Mouse (Mus musculus): Measurements from ENCODE around the gene Anks1. TPM values are rescaled to one million over a fixed set of nuclear protein-coding genes. Genes with fewer than 3 reads are reported as not detected.
A peak's percentile ranks its signal among the peaks of the same experiment; 100 is the strongest.

The Anks1 gene
- polyA plus RNA-seq, 1 experiment from 2014 or later, result 8.3 TPM

DNA sequence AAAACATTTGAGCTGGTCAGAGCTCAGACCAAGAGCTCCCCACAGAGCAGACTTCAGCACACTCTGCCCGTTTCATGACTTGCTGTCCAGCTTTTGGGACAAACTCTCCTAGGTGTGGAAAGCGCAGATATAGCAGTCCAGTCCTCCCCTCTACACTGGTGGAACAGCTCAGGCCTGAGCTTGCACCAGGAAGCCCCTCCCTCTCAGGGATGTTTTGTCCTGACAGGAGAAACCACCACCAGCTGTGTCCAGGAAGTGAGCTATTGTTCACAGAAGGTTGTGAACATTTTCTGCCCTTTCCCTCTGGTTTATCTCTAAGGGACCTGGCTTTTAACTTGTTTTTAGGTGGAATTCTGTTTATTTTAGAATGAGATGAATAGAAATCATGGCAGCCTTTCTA lies 120.2 kb downstream of the Anks1 start:
- DNase-seq (ENCODE audit: low spot score) (no peak), ATAC-seq (ENCODE audit: low FRiP score, low TSS enrichment) (no peak)
- 38% methylated on average over 2 of the region's 2 CpGs for WGBS
- Histone ChIP-seq H3K36me3 (ENCODE audit: control insufficient read depth, insufficient read depth, low read length) (no peaks in the 10 kb centered on the region), H3K4me1 (replicated peaks; ENCODE audit: control insufficient read depth, insufficient read depth) (peaks cover 14% of the 10 kb centered on the region), H3K4me2 (replicated peaks; ENCODE audit: low read depth) (no peak overlapping the region), H3K27me3 (ENCODE audit: control insufficient read depth, insufficient read depth, low read length) (no peaks in the 10 kb centered on the region), H3K4me3 (ENCODE audit: low read depth, low read length) (no peak overlapping the region), H3K9me3 (ENCODE audit: control insufficient read depth, low read length) (no peaks in the 10 kb centered on the region), H3K27ac (replicated peaks) (peak overlapping the region; percentile 82), H3K9ac (ENCODE audit: low read length) (no peak overlapping the region)
- TF ChIP-seq CTCF (IDR thresholded peaks at IDR 0.05; ENCODE audit: low read depth) (no peak), EP300 (optimal IDR thresholded peaks at IDR 0.05) (no peak)

GRCm38 (mm10) chr17:28030446-28030845 lies 121.3 kb downstream of the Anks1 start:
- H3K36me3 ChIP-seq (ENCODE audit: control insufficient read depth, insufficient read depth, low read length), result no peaks in the 10 kb centered on the region
- H3K9ac ChIP-seq (ENCODE audit: low read length), result peak overlapping the region; percentile 8; the same call in 1 of the 2 replicates
- DNase-seq (ENCODE audit: low spot score) (no peak), ATAC-seq (ENCODE audit: low FRiP score, low TSS enrichment) (no peak)
- peak overlapping the region; percentile 82 for H3K27ac ChIP-seq (replicated peaks)
- no peak for TF ChIP-seq EP300 (optimal IDR thresholded peaks at IDR 0.05)
- no peak for TF ChIP-seq CTCF (IDR thresholded peaks at IDR 0.05; ENCODE audit: low read depth)
- WGBS, result 64% methylated on average over 10 of the region's 10 CpGs
- H3K27me3 ChIP-seq (ENCODE audit: control insufficient read depth, insufficient read depth, low read length), result no peaks in the 10 kb centered on the region
- no peak overlapping the region for H3K4me3 ChIP-seq (ENCODE audit: low read depth, low read length)
- H3K9me3 ChIP-seq (ENCODE audit: control insufficient read depth, low read length), result no peaks in the 10 kb centered on the region
- no peak overlapping the region for H3K4me2 ChIP-seq (replicated peaks; ENCODE audit: low read depth)
- H3K4me1 ChIP-seq (replicated peaks; ENCODE audit: control insufficient read depth, insufficient read depth), result peaks cover 11% of the 10 kb centered on the region

GRCm38 (mm10) chr17:28031281-28031941 lies 122.3 kb downstream of the Anks1 start:
- H3K4me3 ChIP-seq (ENCODE audit: low read depth, low read length), result no peak overlapping the region
- DNase-seq (ENCODE audit: low spot score) (no peak), ATAC-seq (ENCODE audit: low FRiP score, low TSS enrichment) (no peak)
- H3K9ac ChIP-seq (ENCODE audit: low read length), result no peak overlapping the region
- H3K4me1 ChIP-seq (replicated peaks; ENCODE audit: control insufficient read depth, insufficient read depth), result peaks cover 6% of the 10 kb centered on the region
- H3K36me3 ChIP-seq (ENCODE audit: control insufficient read depth, insufficient read depth, low read length), result no peaks in the 10 kb centered on the region
- TF ChIP-seq EP300 (optimal IDR thresholded peaks at IDR 0.05) (no peak), CTCF (IDR thresholded peaks at IDR 0.05; ENCODE audit: low read depth) (no peak)
- 55% methylated on average over 9 of the region's 9 CpGs for WGBS
- H3K27me3 ChIP-seq (ENCODE audit: control insufficient read depth, insufficient read depth, low read length), result no peaks in the 10 kb centered on the region
- no peak overlapping the region for H3K27ac ChIP-seq (replicated peaks)
- no peak overlapping the region for H3K4me2 ChIP-seq (replicated peaks; ENCODE audit: low read depth)
- H3K9me3 ChIP-seq (ENCODE audit: control insufficient read depth, low read length), result no peaks in the 10 kb centered on the region

DNA sequence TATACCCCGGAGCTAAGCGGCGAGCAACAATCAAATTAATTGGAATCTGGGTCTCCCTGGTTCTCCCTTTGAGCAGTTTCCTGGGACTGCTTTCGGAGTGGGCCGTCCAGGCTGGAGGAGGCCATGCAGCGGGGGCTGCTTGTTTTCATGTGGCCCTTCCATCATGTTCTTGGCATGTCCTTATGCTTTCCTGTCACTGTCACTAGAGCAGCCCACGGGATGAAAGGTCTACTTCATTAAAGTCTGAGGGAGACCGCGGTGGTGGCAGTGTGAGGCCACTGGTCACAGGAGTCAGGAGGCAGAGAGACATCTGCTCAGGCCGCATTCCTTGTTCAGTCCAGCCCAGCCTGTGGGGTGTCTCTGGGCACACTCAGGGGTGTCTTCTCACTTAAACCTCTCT lies 123.1 kb downstream of the Anks1 start:
- 0 out of 2 replicates have a peak, but pooled peaks cover 2% of the 10 kb centered on the region for H3K4me1 ChIP-seq (replicated peaks; ENCODE audit: control insufficient read depth, insufficient read depth)

DNA sequence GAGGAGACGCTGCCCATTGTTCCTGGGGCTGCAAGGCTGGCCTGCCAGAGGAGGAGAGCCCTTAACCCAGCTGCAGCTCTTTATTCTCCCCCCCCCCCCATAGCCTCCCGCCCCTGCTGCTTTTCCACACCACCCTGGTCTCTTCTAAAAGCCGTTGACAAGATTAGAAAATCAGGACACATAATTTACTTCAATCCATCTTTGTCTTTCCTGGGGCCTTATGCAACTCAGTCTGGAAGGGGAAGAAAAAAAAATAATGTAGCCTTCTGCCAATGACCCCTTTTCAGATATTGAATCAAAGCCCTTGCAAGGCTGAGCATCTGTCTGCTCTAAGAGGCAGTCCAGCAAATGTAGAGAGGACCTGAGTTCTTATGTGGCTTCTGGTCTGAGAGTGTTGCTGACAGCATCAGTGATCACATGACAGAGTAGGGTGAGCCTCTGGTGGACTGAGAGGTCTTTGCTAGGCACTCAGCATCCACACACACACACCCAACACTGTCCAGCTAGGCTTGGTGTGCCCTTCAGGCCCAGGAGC lies 124.0 kb downstream of the Anks1 start:
- Histone ChIP-seq H3K36me3 (ENCODE audit: control insufficient read depth, insufficient read depth, low read length) (no peaks in the 10 kb centered on the region), H3K4me2 (replicated peaks; ENCODE audit: low read depth) (no peak overlapping the region), H3K27ac (replicated peaks) (no peak overlapping the region), H3K4me3 (ENCODE audit: low read depth, low read length) (no peak overlapping the region), H3K4me1 (replicated peaks; ENCODE audit: control insufficient read depth, insufficient read depth) (0 out of 2 replicates have a peak, but pooled peaks cover 2% of the 10 kb centered on the region), H3K27me3 (ENCODE audit: control insufficient read depth, insufficient read depth, low read length) (no peaks in the 10 kb centered on the region), H3K9ac (ENCODE audit: low read length) (no peak overlapping the region), H3K9me3 (ENCODE audit: control insufficient read depth, low read length) (no peaks in the 10 kb centered on the region)
- ATAC-seq (ENCODE audit: low FRiP score, low TSS enrichment) (no peak), DNase-seq (ENCODE audit: low spot score) (no peak)
- TF ChIP-seq EP300 (optimal IDR thresholded peaks at IDR 0.05), result no peak
- no peak for TF ChIP-seq CTCF (IDR thresholded peaks at IDR 0.05; ENCODE audit: low read depth)
- WGBS, result 37% methylated on average over 3 of the region's 3 CpGs

More for the DNA sequence above, 123.1 kb downstream of the Anks1 start:
- H3K9me3 ChIP-seq (ENCODE audit: control insufficient read depth, low read length), result no peaks in the 10 kb centered on the region
- no peaks in the 10 kb centered on the region for H3K27me3 ChIP-seq (ENCODE audit: control insufficient read depth, insufficient read depth, low read length)
- DNase-seq (ENCODE audit: low spot score), result no peak
- WGBS, result 74% methylated on average over 10 of the region's 10 CpGs
- no peak overlapping the region for H3K4me3 ChIP-seq (ENCODE audit: low read depth, low read length)
- no peak for ATAC-seq (ENCODE audit: low FRiP score, low TSS enrichment)
- H3K27ac ChIP-seq (replicated peaks), result no peak overlapping the region
- no peak overlapping the region for H3K4me2 ChIP-seq (replicated peaks; ENCODE audit: low read depth)
- H3K36me3 ChIP-seq (ENCODE audit: control insufficient read depth, insufficient read depth, low read length), result no peaks in the 10 kb centered on the region
- no peak overlapping the region for H3K9ac ChIP-seq (ENCODE audit: low read length)
- no peak for TF ChIP-seq CTCF (IDR thresholded peaks at IDR 0.05; ENCODE audit: low read depth)
- no peak for TF ChIP-seq EP300 (optimal IDR thresholded peaks at IDR 0.05)

DNA sequence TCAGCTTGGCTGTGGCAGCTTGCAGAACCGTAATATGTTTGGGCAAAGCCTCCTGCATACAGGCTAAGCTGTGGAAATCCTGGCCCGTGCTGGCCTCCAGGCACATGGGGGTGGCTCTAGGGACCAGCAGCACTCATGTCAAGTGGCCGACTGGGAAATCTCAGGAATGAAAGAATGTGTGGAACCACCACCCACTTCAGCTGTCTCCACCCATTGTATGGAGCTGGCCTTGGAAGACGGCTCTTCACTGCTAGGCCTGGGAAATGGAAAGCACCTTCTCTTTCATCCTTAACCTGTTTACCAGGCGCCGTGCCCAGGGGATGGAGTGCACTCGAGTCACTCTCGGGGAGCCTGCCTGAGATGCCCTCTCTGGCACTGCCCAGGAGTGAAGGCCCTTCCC lies 125.9 kb downstream of the Anks1 start:
- peaks cover 4% of the 10 kb centered on the region; the same call in 1 of the 2 replicates for H3K36me3 ChIP-seq (ENCODE audit: control insufficient read depth, insufficient read depth, low read length)
- H3K4me1 ChIP-seq (replicated peaks; ENCODE audit: control insufficient read depth, insufficient read depth), result 0 out of 2 replicates have a peak, but pooled peaks cover 2% of the 10 kb centered on the region
- DNase-seq (ENCODE audit: low spot score) (no peak), ATAC-seq (ENCODE audit: low FRiP score, low TSS enrichment) (no peak)
- WGBS, result 50% methylated on average over 8 of the region's 8 CpGs
- H3K9me3 ChIP-seq (ENCODE audit: control insufficient read depth, low read length), result no peaks in the 10 kb centered on the region
- H3K27me3 ChIP-seq (ENCODE audit: control insufficient read depth, insufficient read depth, low read length), result no peaks in the 10 kb centered on the region
- no peak overlapping the region for H3K9ac ChIP-seq (ENCODE audit: low read length)
- no peak overlapping the region for H3K4me3 ChIP-seq (ENCODE audit: low read depth, low read length)
- TF ChIP-seq CTCF (IDR thresholded peaks at IDR 0.05; ENCODE audit: low read depth), result no peak
- no peak for TF ChIP-seq EP300 (optimal IDR thresholded peaks at IDR 0.05)
- no peak overlapping the region for H3K4me2 ChIP-seq (replicated peaks; ENCODE audit: low read depth)
- no peak overlapping the region for H3K27ac ChIP-seq (replicated peaks)
